ENCODE assay signal across 28 mouse cellular contexts in the genomic region with DNA sequence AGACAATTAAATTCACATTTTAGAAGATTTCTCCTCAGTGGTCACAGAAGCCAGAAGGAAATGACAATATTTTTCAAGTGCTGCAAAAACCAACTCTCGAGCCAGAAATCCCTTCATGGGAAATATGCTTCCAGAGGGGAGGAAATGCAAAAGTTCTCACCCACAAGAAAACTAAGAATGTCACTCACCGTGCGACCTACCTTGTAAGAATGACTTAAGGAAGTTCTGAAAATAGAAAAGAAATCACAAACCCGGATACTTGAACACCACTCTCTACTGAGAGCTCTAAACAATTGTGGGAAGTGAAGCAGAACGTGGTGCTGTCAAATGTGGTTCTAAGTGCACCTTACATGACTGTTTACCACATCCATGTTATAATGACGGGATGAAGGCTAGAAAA.
A peak's percentile ranks its signal among the peaks of the same experiment; 100 is the strongest.
DNase-seq lines count a peak whose midpoint lies in the region; ATAC-seq and TF ChIP-seq lines count a peak whose summit lies in the region.
"Had no signal": no experiment of that assay in that cellular context is flagged by ENCODE, and none has a peak within 500 bp of the region (broad histone marks: within the 10 kb centered on the region; RNA-seq: fewer than 3 reads in every experiment).

No protein-coding gene starts in this region.

- peak overlapping the region; percentile 51; the same call in 1 of the 2 replicates for H3K27ac ChIP-seq in heart, postnatal 0 days (ENCODE audit: low read depth)
- no peak overlapping the region for H3K27ac ChIP-seq in kidney, postnatal 0 days
- H3K27ac ChIP-seq: embryonic facial prominence, embryonic 12.5 days; limb, embryonic 13.5 days; midbrain, embryonic 12.5 days; neural tube, embryonic 12.5 days; stomach, postnatal 0 days had no signal

- intact Hi-C loops in heart, postnatal 14 days (cut with DNase I): no loop called here

- H3K36me3 ChIP-seq in heart, postnatal 0 days (replicated peaks; ENCODE audit: control insufficient read depth, insufficient read depth, low read length): no peaks in the 10 kb centered on the region
- H3K36me3 ChIP-seq in kidney, postnatal 0 days (ENCODE audit: insufficient read depth, low read length): no peaks in the 10 kb centered on the region
- H3K36me3 ChIP-seq: embryonic facial prominence, embryonic 12.5 days; limb, embryonic 13.5 days; midbrain, embryonic 12.5 days; neural tube, embryonic 12.5 days had no signal

- no peak for TF ChIP-seq EP300 in heart, postnatal 0 days (IDR thresholded peaks at IDR 0.05; ENCODE audit: low read depth)

- DNase-seq in heart, adult 18-20 months: peak; percentile 7 to 55
- no peak for DNase-seq in heart, postnatal 4 days
- DNase-seq in heart, postnatal 0 days (ENCODE audit: low spot score): no peak
- no peak for DNase-seq in heart, postnatal 14 days
- DNase-seq in kidney, postnatal 0 days (ENCODE audit: low spot score): peak; percentile 36
- DNase-seq in kidney, postnatal 10 days: no peak
- DNase-seq in embryo, embryonic 10.5 days (ENCODE audit: low spot score): no peak
- DNase-seq: adrenal gland, postnatal 10 days; cerebellum, adult 11 months; cerebellum, adult 9-10 months; cerebellum, postnatal 36 days; embryo, embryonic 11 days; gastrocnemius, postnatal 25 days; lung, postnatal 36 days; right cerebral cortex, adult 18-20 months; thymus, adult 18-20 months; thymus, postnatal 36 days had no signal

- no peak overlapping the region for H3K9ac ChIP-seq in heart, postnatal 0 days (replicated peaks; ENCODE audit: low read depth, low read length)
- H3K9ac ChIP-seq in kidney, postnatal 0 days (ENCODE audit: low read depth, low read length): no peak overlapping the region
- H3K9ac ChIP-seq: embryonic facial prominence, embryonic 12.5 days; limb, embryonic 13.5 days; midbrain, embryonic 12.5 days; neural tube, embryonic 12.5 days had no signal

- no peaks in the 10 kb centered on the region for H3K4me1 ChIP-seq in heart, postnatal 0 days (ENCODE audit: control insufficient read depth, insufficient read depth)
- no peaks in the 10 kb centered on the region for H3K4me1 ChIP-seq in kidney, postnatal 0 days (replicated peaks; ENCODE audit: insufficient read depth, low read length)
- H3K4me1 ChIP-seq: embryonic facial prominence, embryonic 12.5 days; megakaryocyte, embryonic 14.5 days; midbrain, embryonic 12.5 days; neural tube, embryonic 12.5 days had no signal

- H3K4me2 ChIP-seq in heart, postnatal 0 days (ENCODE audit: low read depth, low read length): no peak overlapping the region
- no peak overlapping the region for H3K4me2 ChIP-seq in kidney, postnatal 0 days (ENCODE audit: low read length)
- H3K4me2 ChIP-seq: embryonic facial prominence, embryonic 12.5 days; limb, embryonic 13.5 days; liver, embryonic 11.5 days; midbrain, embryonic 12.5 days; neural tube, embryonic 12.5 days had no signal

- no peak for TF ChIP-seq CTCF in heart, postnatal 0 days (IDR thresholded peaks at IDR 0.05; ENCODE audit: low read depth)
- no peak for TF ChIP-seq CTCF in kidney, postnatal 0 days (IDR thresholded peaks at IDR 0.05; ENCODE audit: low read depth)

- WGBS in heart, postnatal 0 days: 48% methylated on average over 6 of the region's 6 CpGs
- 56% methylated on average over 6 of the region's 6 CpGs for WGBS in kidney, postnatal 0 days

- no peaks in the 10 kb centered on the region for H3K27me3 ChIP-seq in heart, postnatal 0 days (ENCODE audit: control insufficient read depth, insufficient read depth, low read length)
- H3K27me3 ChIP-seq in kidney, postnatal 0 days (ENCODE audit: insufficient read depth, low read length): no peaks in the 10 kb centered on the region
- H3K27me3 ChIP-seq: embryonic facial prominence, embryonic 12.5 days; limb, embryonic 13.5 days; megakaryocyte, embryonic 14.5 days; midbrain, embryonic 12.5 days; neural tube, embryonic 12.5 days; Patski had no signal

- no peaks in the 10 kb centered on the region for H3K9me3 ChIP-seq in heart, postnatal 0 days (replicated peaks; ENCODE audit: control insufficient read depth, low read length)
- H3K9me3 ChIP-seq in kidney, postnatal 0 days (replicated peaks; ENCODE audit: low read length): no peaks in the 10 kb centered on the region
- H3K9me3 ChIP-seq: embryonic facial prominence, embryonic 12.5 days; limb, embryonic 13.5 days; megakaryocyte, embryonic 14.5 days; midbrain, embryonic 12.5 days; neural tube, embryonic 12.5 days had no signal

- no peak overlapping the region for H3K4me3 ChIP-seq in heart, postnatal 0 days (ENCODE audit: low read depth, low read length)
- H3K4me3 ChIP-seq in kidney, postnatal 0 days (replicated peaks; ENCODE audit: low read depth, low read length): no peak overlapping the region
- H3K4me3 ChIP-seq: embryonic facial prominence, embryonic 12.5 days; limb, embryonic 13.5 days; megakaryocyte, embryonic 14.5 days; midbrain, embryonic 12.5 days; myocyte; neural tube, embryonic 12.5 days had no signal

- ATAC-seq in heart, postnatal 0 days (ENCODE audit: insufficient read depth, low read depth): no peak
- ATAC-seq in kidney, postnatal 0 days (replicated peaks; ENCODE audit: low FRiP score, low read depth): no peak
- ATAC-seq: forebrain, embryonic 14.5 days; hindbrain, embryonic 16.5 days; Patski had no signal

Comparison
In these comparisons a context has a peak if more than half of its experiments do, and no peak if none do; other contexts are left out.
1. DNase-seq: peak in heart, adult 18-20 months (2 of 2) and kidney, postnatal 0 days (single experiment); none in heart, postnatal 4 days (single experiment), heart, postnatal 0 days (single experiment), heart, postnatal 14 days (0 of 2), kidney, postnatal 10 days (single experiment) and embryo, embryonic 10.5 days (single experiment).